Mouse (Mus musculus) monocyte, adult 2 months (primary cell): ENCODE measurements around the gene Cdrt4.

ENCODE experiments used
- DNase-seq, 2 experiments: peaks; one replicate each; pipeline ENCODE4 v3.0.0; 2022; ENCODE audit warnings: low spot score in 2 of 2, low read depth in 1 of 2

The Cdrt4 gene

GRCm38 (mm10) chr11:62951012-62951411 lies at the start of gene Cdrt4:
TSS of gene Cdrt4 (plus strand) at chr11:62951193.
- no peak for DNase-seq

GRCm38 (mm10) chr11:62901699-62902323 lies 49.2 kb upstream of the Cdrt4 start:
- peak in 1 of 2 experiments; percentile 8 for DNase-seq

- DNase-seq, result no peak
These were observed 47.0 kb upstream of the Cdrt4 start for GRCm38 (mm10) chr11:62903871-62904495.

GRCm38 (mm10) chr11:62909720-62910306 lies 41.2 kb upstream of the Cdrt4 start:
- no peak for DNase-seq

GRCm38 (mm10) chr11:62911362-62911761 lies 39.6 kb upstream of the Cdrt4 start:
- no peak for DNase-seq

- DNase-seq, result no peak
These were observed 37.9 kb upstream of the Cdrt4 start for GRCm38 (mm10) chr11:62913141-62913540.

- DNase-seq, result no peak
These were observed 36.5 kb upstream of the Cdrt4 start for GRCm38 (mm10) chr11:62914532-62914931.

- DNase-seq, result no peak
These were observed 35.5 kb upstream of the Cdrt4 start for GRCm38 (mm10) chr11:62915486-62915885.

GRCm38 (mm10) chr11:62916765-62917164 lies 34.2 kb upstream of the Cdrt4 start:
- no peak for DNase-seq

- DNase-seq, result no peak
These were observed 30.8 kb upstream of the Cdrt4 start for GRCm38 (mm10) chr11:62919946-62920742.

GRCm38 (mm10) chr11:62920743-62921050 lies 30.3 kb upstream of the Cdrt4 start:
- DNase-seq, result no peak

- DNase-seq, result peak in 1 of 2 experiments; percentile 44
These were observed 29.7 kb upstream of the Cdrt4 start for GRCm38 (mm10) chr11:62921052-62921977.

- DNase-seq, result no peak
These were observed 26.8 kb upstream of the Cdrt4 start for GRCm38 (mm10) chr11:62924091-62924761.

- DNase-seq, result no peak
These were observed 21.2 kb upstream of the Cdrt4 start for GRCm38 (mm10) chr11:62929799-62930198.

- DNase-seq, result no peak
These were observed 20.4 kb upstream of the Cdrt4 start for GRCm38 (mm10) chr11:62930574-62930973.

- no peak for DNase-seq
These were observed 19.9 kb upstream of the Cdrt4 start for GRCm38 (mm10) chr11:62931141-62931540.

- no peak for DNase-seq
These were observed 17.9 kb upstream of the Cdrt4 start for GRCm38 (mm10) chr11:62933099-62933498.

- no peak for DNase-seq
These were observed 16.0 kb upstream of the Cdrt4 start for GRCm38 (mm10) chr11:62934795-62935514.

- DNase-seq, result no peak
These were observed 13.0 kb upstream of the Cdrt4 start for GRCm38 (mm10) chr11:62937986-62938385.

- DNase-seq, result no peak
These were observed 12.1 kb upstream of the Cdrt4 start for GRCm38 (mm10) chr11:62938921-62939320.
